Mouse (Mus musculus): ENCODE data around the gene Hand1.

DNA sequence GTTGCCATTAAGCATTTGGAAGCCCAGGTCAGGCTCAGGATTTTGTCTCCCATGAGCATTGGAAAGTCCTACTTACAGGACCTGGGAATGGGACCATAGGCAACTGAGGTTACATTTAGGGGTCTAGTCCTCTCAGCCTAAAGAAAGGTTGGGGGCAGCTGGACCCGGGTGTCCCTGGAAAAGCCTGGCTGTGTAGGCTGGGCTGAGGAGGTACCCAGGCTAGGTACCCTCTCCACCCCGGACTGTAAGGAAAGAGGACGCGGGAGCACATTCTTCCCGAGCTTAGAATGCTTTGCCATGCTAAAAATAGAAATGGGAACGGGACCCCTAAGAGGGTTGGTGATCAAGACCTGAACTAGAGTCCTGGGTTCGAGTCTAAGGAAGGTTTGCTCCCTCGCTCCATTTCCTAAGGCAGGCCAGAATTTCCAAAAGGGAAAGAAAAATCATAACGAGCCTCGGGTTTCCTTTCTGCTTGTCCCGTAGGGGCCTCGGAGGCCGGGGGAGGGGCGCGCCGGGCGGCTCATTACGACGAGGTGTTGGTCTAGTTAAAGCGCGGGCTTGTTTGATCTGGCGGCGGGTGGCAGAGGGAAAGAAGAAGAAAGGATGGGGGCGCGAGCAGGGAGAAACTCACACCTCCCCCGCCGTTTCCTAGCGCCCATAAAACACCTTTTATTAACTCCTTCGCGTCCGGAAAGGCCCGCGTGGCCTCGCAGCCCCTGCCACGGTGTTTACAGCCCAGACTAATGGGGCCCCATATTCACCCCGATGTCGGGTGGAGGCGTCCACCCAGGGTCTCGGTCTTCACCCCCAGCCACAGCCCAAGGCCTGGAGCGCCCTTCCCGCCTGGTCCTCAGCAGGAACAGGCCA is 5.3 kb downstream of the Hand1 start:
- TF ChIP-seq CTCF (IDR thresholded peaks at IDR 0.05; ENCODE audit: low read depth) (no peak), EP300 (IDR thresholded peaks at IDR 0.05; ENCODE audit: low read depth) (no peak)

Measured in liver, postnatal 0 days (tissue).